In genomic region chr13:15549466-15549865, GRCm38 (mm10) we compare ENCODE assay signal across 28 mouse cellular contexts.
DNase-seq lines count a peak whose midpoint lies in the region; ATAC-seq and TF ChIP-seq lines count a peak whose summit lies in the region.
"Had no signal": no experiment of that assay in that cellular context is flagged by ENCODE, and none has a peak within 500 bp of the region (broad histone marks: within the 10 kb centered on the region; RNA-seq: fewer than 3 reads in every experiment).

No protein-coding gene starts in this region.

- 10% methylated on average over 6 of the region's 6 CpGs for WGBS in forebrain, embryonic 13.5 days
- 16% methylated on average over 6 of the region's 6 CpGs for WGBS in limb, embryonic 11.5 days
- 56% methylated on average over 6 of the region's 6 CpGs for WGBS in midbrain, postnatal 0 days

- no peaks in the 10 kb centered on the region for H3K9me3 ChIP-seq in forebrain, embryonic 13.5 days (replicated peaks)
- no peaks in the 10 kb centered on the region for H3K9me3 ChIP-seq in limb, embryonic 11.5 days (ENCODE audit: control insufficient read depth, low read length)
- no peaks in the 10 kb centered on the region for H3K9me3 ChIP-seq in midbrain, postnatal 0 days (ENCODE audit: low read length)
- H3K9me3 ChIP-seq: heart, embryonic 13.5 days; liver, embryonic 12.5 days; neural tube, embryonic 13.5 days; stomach, embryonic 15.5 days had no signal

- H3K4me3 ChIP-seq in layer of hippocampus, adult 2 months = no peak overlapping the region
- H3K4me3 ChIP-seq in forebrain, embryonic 13.5 days = no peak overlapping the region
- H3K4me3 ChIP-seq in limb, embryonic 11.5 days (ENCODE audit: low read depth, low read length) = no peak overlapping the region
- H3K4me3 ChIP-seq in midbrain, postnatal 0 days (ENCODE audit: low read depth, low read length) = no peak overlapping the region
- H3K4me3 ChIP-seq: heart, embryonic 13.5 days; liver, embryonic 12.5 days; myocyte; neural tube, embryonic 13.5 days; stomach, embryonic 15.5 days had no signal

- DNase-seq in layer of hippocampus, adult 2 months (ENCODE audit: low spot score in 2 of 2) = no peak
- no peak for DNase-seq in layer of hippocampus, adult 8-10 months (ENCODE audit: low spot score in 2 of 2)
- no peak for DNase-seq in limb, embryonic 11.5 days (ENCODE audit: low spot score)
- no peak for DNase-seq in midbrain, postnatal 0 days (ENCODE audit: low spot score)
- DNase-seq: adrenal gland, adult 8-10 months; B cell, adult 2 months; cerebellum, adult 11 months; cerebellum, adult 9-11 months; heart, postnatal 10 days; kidney, adult 9 months; kidney, postnatal 10 days; layer of hippocampus, postnatal 36 days; left cerebral cortex, postnatal 4 days; liver, postnatal 0 days; lung, postnatal 36 days; right cerebral cortex, postnatal 25 days had no signal

- H3K27ac ChIP-seq in layer of hippocampus, adult 2 months = peak overlapping the region; percentile 62
- peak overlapping the region; percentile 40 for H3K27ac ChIP-seq in forebrain, embryonic 13.5 days
- H3K27ac ChIP-seq in limb, embryonic 11.5 days (replicated peaks; ENCODE audit: low read depth, low read length) = 0 out of 2 replicates have a peak overlapping the region, but pooled peaks have one; percentile 21
- H3K27ac ChIP-seq in midbrain, postnatal 0 days (ENCODE audit: low read depth, low read length) = no peak overlapping the region
- H3K27ac ChIP-seq: heart, embryonic 13.5 days; hindbrain, embryonic 14.5 days; liver, embryonic 12.5 days; neural tube, embryonic 13.5 days; stomach, embryonic 15.5 days had no signal

- H3K36me3 ChIP-seq in forebrain, embryonic 13.5 days (ENCODE audit: poor library complexity, severe bottlenecking) = no peaks in the 10 kb centered on the region
- H3K36me3 ChIP-seq in limb, embryonic 11.5 days (ENCODE audit: control insufficient read depth, insufficient read depth, low read length) = no peaks in the 10 kb centered on the region; the same call in 1 of the 2 replicates
- H3K36me3 ChIP-seq in midbrain, postnatal 0 days (ENCODE audit: insufficient read depth, low read length) = no peaks in the 10 kb centered on the region
- H3K36me3 ChIP-seq: liver, embryonic 12.5 days; neural tube, embryonic 13.5 days; stomach, embryonic 15.5 days had no signal

- peak overlapping the region; percentile 22; the same call in 1 of the 2 replicates for H3K4me2 ChIP-seq in forebrain, embryonic 13.5 days
- no peak overlapping the region; the same call in 1 of the 2 replicates for H3K4me2 ChIP-seq in limb, embryonic 11.5 days (ENCODE audit: low read depth, severe bottlenecking)
- H3K4me2 ChIP-seq in midbrain, postnatal 0 days (ENCODE audit: low read depth, low read length, poor library complexity, severe bottlenecking) = no peak overlapping the region
- H3K4me2 ChIP-seq: heart, embryonic 13.5 days; hindbrain, embryonic 14.5 days; liver, embryonic 12.5 days; midbrain, embryonic 11.5 days; neural tube, embryonic 13.5 days; stomach, embryonic 15.5 days had no signal

- H3K4me1 ChIP-seq in forebrain, embryonic 13.5 days = peaks cover 96% of the 10 kb centered on the region
- H3K4me1 ChIP-seq in limb, embryonic 11.5 days (ENCODE audit: control insufficient read depth, insufficient read depth, low read length) = peaks cover 67% of the 10 kb centered on the region
- H3K4me1 ChIP-seq in midbrain, postnatal 0 days (ENCODE audit: insufficient read depth, low read length) = 0 out of 2 replicates have a peak, but pooled peaks cover 3% of the 10 kb centered on the region
- H3K4me1 ChIP-seq: liver, embryonic 12.5 days had no signal

- no peaks in the 10 kb centered on the region for H3K27me3 ChIP-seq in forebrain, embryonic 13.5 days
- no peaks in the 10 kb centered on the region for H3K27me3 ChIP-seq in limb, embryonic 11.5 days (ENCODE audit: control insufficient read depth, insufficient read depth, low read length)
- no peaks in the 10 kb centered on the region for H3K27me3 ChIP-seq in midbrain, postnatal 0 days (ENCODE audit: insufficient read depth, low read length)
- H3K27me3 ChIP-seq: CH12.LX; heart, embryonic 13.5 days; liver, embryonic 12.5 days; neural tube, embryonic 13.5 days; stomach, embryonic 15.5 days had no signal

- no peak for ATAC-seq in forebrain, embryonic 13.5 days
- no peak for ATAC-seq in limb, embryonic 11.5 days (ENCODE audit: insufficient number of reproducible peaks, low FRiP score, low TSS enrichment, low read depth)
- no peak for ATAC-seq in midbrain, postnatal 0 days (ENCODE audit: low FRiP score)
- no peak for ATAC-seq in CD4-positive, CD25-positive, alpha-beta regulatory T cell, adult 4 months
- ATAC-seq: intestine, postnatal 0 days; liver, embryonic 12.5 days; liver, postnatal 0 days; midbrain, embryonic 16.5 days had no signal

- no peak for TF ChIP-seq CTCF in layer of hippocampus, adult 2 months (conservative IDR thresholded peaks at IDR 0.05)
- TF ChIP-seq CTCF in midbrain, postnatal 0 days (IDR thresholded peaks at IDR 0.05) = no peak

- no peak overlapping the region for H3K9ac ChIP-seq in forebrain, embryonic 13.5 days
- no peak overlapping the region for H3K9ac ChIP-seq in limb, embryonic 11.5 days (ENCODE audit: low read length)
- H3K9ac ChIP-seq in midbrain, postnatal 0 days (replicated peaks; ENCODE audit: low read length, poor library complexity, severe bottlenecking) = no peak overlapping the region
- H3K9ac ChIP-seq: heart, embryonic 13.5 days; hindbrain, embryonic 14.5 days; liver, embryonic 12.5 days; liver, postnatal 0 days; neural tube, embryonic 13.5 days; stomach, embryonic 15.5 days had no signal
